Mouse (Mus musculus) CH12.LX (cell line): ENCODE data around the gene Sacs. TPM values are rescaled to one million over a fixed set of nuclear protein-coding genes. Genes with fewer than 3 reads are reported as not detected.

Source experiments
- DNase-seq: peaks from one replicate; pipeline ENCODE4 v3.0.0-alpha.2; 2013; ENCODE audit errors: extremely low read depth
- H3K27ac ChIP-seq: 2 replicates; pipeline ENCODE4 v1.5.1; 2012; ENCODE audit warnings: low read depth, mild to moderate bottlenecking, control low read depth, moderate library complexity; ENCODE audit not compliant: insufficient read depth
- H3K27me3 ChIP-seq: replicated peaks from 2 replicates; pipeline ENCODE3; 2012; ENCODE audit warnings: inconsistent platforms
- H3K36me3 ChIP-seq, 2 experiments: replicated peaks in 1 of 2; 2 replicates each; pipeline versions ENCODE3 to v1.6.1; 2012; ENCODE audit warnings: inconsistent platforms in 1 of 2, low read length in 1 of 2, mild to moderate bottlenecking in 1 of 2, mixed read lengths in 1 of 2, moderate library complexity in 1 of 2; ENCODE audit not compliant: control insufficient read depth in 1 of 2, insufficient read depth in 1 of 2
- H3K4me1 ChIP-seq, 2 experiments: 2 replicates each; pipeline ENCODE4 v1.6.1; 2012; ENCODE audit warnings: inconsistent platforms in 1 of 2, moderate library complexity in 1 of 2; ENCODE audit not compliant: insufficient read depth in 2 of 2, control insufficient read depth in 1 of 2
- H3K4me2 ChIP-seq: 2 replicates; pipeline ENCODE4 v1.6.1; 2012; ENCODE audit warnings: low read depth, mild to moderate bottlenecking, control low read depth; ENCODE audit not compliant: poor library complexity, insufficient read depth, severe bottlenecking
- H3K4me3 ChIP-seq, 3 experiments: fragments of 150-350 bp in 1 of 3; sonication (generic) in 1 of 3; replicated peaks in 1 of 3; 2 replicates each; pipeline versions ENCODE3 to v1.5.1; 2011 to 2012; ENCODE audit warnings: low read depth in 2 of 3, low read length in 2 of 3, mild to moderate bottlenecking in 2 of 3, moderate library complexity in 2 of 3, control low read depth in 1 of 3, improper control_type of control experiment in 1 of 3, inconsistent platforms in 1 of 3, mixed read lengths in 1 of 3; ENCODE audit not compliant: poor library complexity in 1 of 3
- H3K79me2 ChIP-seq: replicated peaks from 2 replicates; pipeline ENCODE4 v1.6.1; 2012; ENCODE audit warnings: mild to moderate bottlenecking, moderate library complexity; ENCODE audit not compliant: control insufficient read depth, poor library complexity, insufficient read depth, severe bottlenecking; ENCODE audit errors: extremely low read depth
- H3K9ac ChIP-seq: 2 replicates; pipeline ENCODE4 v1.6.1; 2012; ENCODE audit warnings: low read depth, mild to moderate bottlenecking, control low read depth, moderate library complexity; ENCODE audit not compliant: insufficient read depth
- H3K9me3 ChIP-seq: replicated peaks from 2 replicates; pipeline ENCODE3; 2012; ENCODE audit warnings: low read length, inconsistent platforms, mixed read lengths
- CHD2 ChIP-seq: IDR thresholded peaks from 2 replicates; pipeline ENCODE4 v1.6.1; 2011; ENCODE audit warnings: low read length, improper control_type of control experiment
- CTCF ChIP-seq, 2 experiments: IDR thresholded peaks in 1 of 2; conservative IDR thresholded peaks in 1 of 2; 2 replicates each; pipeline ENCODE4 v1.5.1; 2011 to 2012; ENCODE audit warnings: low read depth in 2 of 2, low read length in 2 of 2, improper control_type of control experiment in 1 of 2, inconsistent platforms in 1 of 2, mild to moderate bottlenecking in 1 of 2, moderate library complexity in 1 of 2
- E2F4 ChIP-seq: IDR thresholded peaks from 2 replicates; pipeline ENCODE4 v1.6.1; 2011; ENCODE audit warnings: low read depth, low read length, improper control_type of control experiment; ENCODE audit not compliant: insufficient replicate concordance
- ELF1 ChIP-seq: IDR thresholded peaks from 2 replicates; pipeline ENCODE4 v1.6.1; 2014; ENCODE audit warnings: low read depth, mild to moderate bottlenecking, inconsistent platforms, low read length, improper control_type of control experiment
- ETS1 ChIP-seq: conservative IDR thresholded peaks from 2 replicates; pipeline ENCODE4 v1.6.1; 2012; ENCODE audit warnings: low read depth, mild to moderate bottlenecking, inconsistent platforms, low read length, improper control_type of control experiment, moderate library complexity
- GABPA ChIP-seq: IDR thresholded peaks from 2 replicates; pipeline ENCODE4 v1.6.1; 2012; ENCODE audit warnings: low read depth, low read length, improper control_type of control experiment, inconsistent platforms; ENCODE audit not compliant: insufficient replicate concordance
- IRF4 ChIP-seq: IDR thresholded peaks from 2 replicates; pipeline ENCODE4 v1.6.1; 2014; ENCODE audit warnings: low read depth, mild to moderate bottlenecking, inconsistent platforms, low read length, improper control_type of control experiment
- KAT2A ChIP-seq: IDR thresholded peaks from 2 replicates; pipeline ENCODE4 v1.6.1; 2012; ENCODE audit warnings: low read length, improper control_type of control experiment, inconsistent platforms; ENCODE audit not compliant: insufficient replicate concordance
- MAFK ChIP-seq: IDR thresholded peaks from 2 replicates; pipeline ENCODE4 v1.6.1; 2011; ENCODE audit warnings: low read length, improper control_type of control experiment; ENCODE audit not compliant: insufficient replicate concordance
- MAX ChIP-seq: IDR thresholded peaks from 2 replicates; pipeline ENCODE4 v1.6.1; 2011; ENCODE audit warnings: low read length, improper control_type of control experiment
- MEF2A ChIP-seq: IDR thresholded peaks from 2 replicates; pipeline ENCODE4 v1.6.1; 2014; ENCODE audit warnings: low read depth, mild to moderate bottlenecking, inconsistent platforms, low read length, improper control_type of control experiment, borderline replicate concordance
- MXI1 ChIP-seq: IDR thresholded peaks from 2 replicates; pipeline ENCODE4 v1.6.1; 2011; ENCODE audit warnings: mild to moderate bottlenecking, low read depth, low read length, improper control_type of control experiment
- MYC ChIP-seq: IDR thresholded peaks from 2 replicates; pipeline ENCODE4 v1.6.1; 2011; ENCODE audit warnings: low read depth, mild to moderate bottlenecking, improper control_type of control experiment, low read length
- PAX5 ChIP-seq: IDR thresholded peaks from 2 replicates; pipeline ENCODE4 v1.6.1; 2012; ENCODE audit warnings: low read length, inconsistent platforms, mixed read lengths
- RAD21 ChIP-seq: IDR thresholded peaks from 2 replicates; pipeline ENCODE4 v1.6.1; 2011; ENCODE audit warnings: low read depth, mild to moderate bottlenecking, low read length, improper control_type of control experiment, moderate library complexity
- RCOR1 ChIP-seq: conservative IDR thresholded peaks from 2 replicates; pipeline ENCODE4 v1.6.1; 2012; ENCODE audit warnings: low read depth, mild to moderate bottlenecking, inconsistent platforms, low read length, improper control_type of control experiment
- SMC3 ChIP-seq: IDR thresholded peaks from 2 replicates; pipeline ENCODE4 v1.6.1; 2011; ENCODE audit warnings: low read depth, low read length, improper control_type of control experiment
- TCF12 ChIP-seq: IDR thresholded peaks from 2 replicates; pipeline ENCODE4 v1.6.1; 2014; ENCODE audit warnings: low read depth, mild to moderate bottlenecking, inconsistent platforms, low read length, improper control_type of control experiment
- UBTF ChIP-seq: IDR thresholded peaks from 2 replicates; pipeline ENCODE4 v1.6.1; 2012; ENCODE audit warnings: low read depth, mild to moderate bottlenecking, inconsistent platforms, low read length, improper control_type of control experiment, moderate library complexity
- USF2 ChIP-seq: conservative IDR thresholded peaks from 2 replicates; pipeline ENCODE4 v1.6.1; 2011; ENCODE audit warnings: low read depth, low read length, improper control_type of control experiment
- ZC3H11A ChIP-seq: IDR thresholded peaks from 2 replicates; pipeline ENCODE4 v1.6.1; 2012; ENCODE audit warnings: low read depth, mild to moderate bottlenecking, inconsistent platforms, low read length, improper control_type of control experiment
- ZNF384 ChIP-seq: IDR thresholded peaks from 2 replicates; pipeline ENCODE4 v1.6.1; 2012; ENCODE audit warnings: low read depth, low read length, improper control_type of control experiment, inconsistent platforms
- dilution Hi-C: fragments of 300-500 bp; cut with MboI; formaldehyde crosslinking; loops from 2 replicates; pipeline ENCODE4 v1.14.3; 2020; ENCODE audit warnings: low sequenced_read_pairs; ENCODE audit not compliant: extremely low pct_unique_long_range_greater_than_20kb, extremely low pct_ligation_motif_present
- in situ Hi-C: fragments of 300-500 bp; cut with MboI; formaldehyde crosslinking; loops from 3 replicates; pipeline ENCODE4 v1.14.3; 2019; ENCODE audit warnings: low sequenced_read_pairs, low pct_ligation_motif_present, low pct_unique_long_range_greater_than_20kb, mixed read lengths
- polyA plus RNA-seq: library from polyadenylated mRNA; unstranded; fragments of >175 nt; gene quantifications from 2 replicates; pipeline ENCODE4 v1.2.1, GENCODE M21; 2012; ENCODE audit warnings: low read depth; ENCODE audit not compliant: insufficient read length
- total RNA-seq, 2 experiments: library from RNA; depleted of rRNA; stranded (reverse); fragments of 300-350 nt in 1 of 2; fragments of >200 nt in 1 of 2; gene quantifications; 2 replicates each; pipeline ENCODE4 v1.2.3; 2012 to 2014

Gene Sacs
- total and polyA plus RNA-seq, 3 experiments: 5.3 to 6.7 (median 6.6) TPM

GRCm38 (mm10) chr14:61274414-61275198 is 136.3 kb downstream of the Sacs start:
- no peaks in the 10 kb centered on the region for H3K9me3 ChIP-seq
- dilution Hi-C loops (no loop called here), in situ Hi-C loops (no loop called here)
- H3K36me3 ChIP-seq: no peaks in the 10 kb centered on the region
- no peak overlapping the region for H3K27ac ChIP-seq
- H3K79me2 ChIP-seq: no peaks in the 10 kb centered on the region
- H3K9ac ChIP-seq: no peak overlapping the region
- H3K27me3 ChIP-seq: peaks cover 2% of the 10 kb centered on the region
- H3K4me1 ChIP-seq: peaks cover 0 to 13% of the 10 kb centered on the region in 2 experiments; a peak in 3 of 4 replicates
- no peak for DNase-seq
- TF ChIP-seq MXI1: no peak
- no peak for TF ChIP-seq TCF12
- no peak for TF ChIP-seq SMC3
- TF ChIP-seq KAT2A: no peak
- no peak for TF ChIP-seq ZNF384
- TF ChIP-seq ETS1: no peak
- no peak for TF ChIP-seq ELF1
- no peak for TF ChIP-seq CHD2
- no peak for TF ChIP-seq RAD21
- TF ChIP-seq PAX5: no peak
- TF ChIP-seq MYC: no peak
- TF ChIP-seq MAX: no peak
- TF ChIP-seq UBTF: no peak
- no peak for TF ChIP-seq E2F4
- no peak for TF ChIP-seq GABPA
- no peak for TF ChIP-seq MEF2A
- TF ChIP-seq IRF4: no peak
- no peak for TF ChIP-seq CTCF (conservative IDR thresholded peaks at IDR 0.05 in 1 of 2, IDR thresholded peaks at IDR 0.05 in 1 of 2; ENCODE audit: low read depth in 2 of 2, low read length in 2 of 2)
- no peak for TF ChIP-seq MAFK
- H3K4me3 ChIP-seq: no peak overlapping the region
- H3K4me2 ChIP-seq: no peak overlapping the region

- TF ChIP-seq RCOR1 (no peak), SMC3 (peak; percentile 54), CTCF (conservative IDR thresholded peaks at IDR 0.05 in 1 of 2, IDR thresholded peaks at IDR 0.05 in 1 of 2; ENCODE audit: low read depth in 2 of 2, low read length in 2 of 2) (peak; percentile 13 to 66; a peak in 2 of 4 replicates), USF2 (no peak), MEF2A (no peak), ZC3H11A (no peak)
- TF ChIP-seq, all 38 proteins: peak for 2
- DNase-seq: peak; percentile 33
- Histone ChIP-seq H3K9ac (no peak overlapping the region), H3K27ac (no peak overlapping the region), H3K4me1 (peaks cover 0 to 18% of the 10 kb centered on the region in 2 experiments; a peak in 3 of 4 replicates), H3K4me2 (no peak overlapping the region), H3K79me2 (no peaks in the 10 kb centered on the region), H3K9me3 (no peaks in the 10 kb centered on the region), H3K27me3 (no peaks in the 10 kb centered on the region), H3K36me3 (no peaks in the 10 kb centered on the region), H3K4me3 (no peak overlapping the region)
- in situ Hi-C loops: no loop called here
- dilution Hi-C loops: no loop called here
Observed at GRCm38 (mm10) chr14:61277285-61277684, 139.0 kb downstream of the Sacs start.
